Mouse (Mus musculus) CD4-positive, CD25-positive, alpha-beta regulatory T cell, adult 2 months (primary cell): ENCODE measurements around the gene Olfr109.

ENCODE experiments used
- DNase-seq: peaks from one replicate; pipeline ENCODE4 v3.0.0-alpha.2; 2012; ENCODE audit warnings: low read depth, low spot score

The Olfr109 gene

GRCm38 (mm10) chr17:37458616-37459015, at the start of gene Olfr109:
Olfr109 (plus strand) TSS chr17:37458916.
- no peak for DNase-seq

GRCm38 (mm10) chr17:37413380-37413779, 45.3 kb upstream of the Olfr109 start:
- DNase-seq: no peak

GRCm38 (mm10) chr17:37445180-37445579, 13.5 kb upstream of the Olfr109 start, which contains the start of gene Olfr108:
Olfr108 (plus strand) TSS chr17:37445480.
- no peak for DNase-seq

- no peak for DNase-seq
Measured at GRCm38 (mm10) chr17:37483452-37483851, 24.7 kb downstream of the Olfr109 start, which contains the start of gene H2-M2. H2-M2 (minus strand) TSS chr17:37483552.

- DNase-seq: no peak
Measured at GRCm38 (mm10) chr17:37491930-37492518, 33.3 kb downstream of the Olfr109 start, which contains the start of gene Olfr110. Olfr110 (plus strand) TSS chr17:37492468.

- no peak for DNase-seq
Measured at GRCm38 (mm10) chr17:37507730-37508129, 49.0 kb downstream of the Olfr109 start, which contains the start of gene Olfr111. Olfr111 (plus strand) TSS chr17:37508030.
